Mouse (Mus musculus) forebrain, embryonic 10.5 days (tissue): ENCODE measurements around the gene Gm9837. TPM values are rescaled to one million over a fixed set of nuclear protein-coding genes. Genes with fewer than 3 reads are reported as not detected.

Experiments used
- DNase-seq: peaks from one replicate; pipeline ENCODE4 v3.0.0-alpha.2; 2017; ENCODE audit warnings: low spot score; ENCODE audit errors: extremely low spot score
- H3K27ac ChIP-seq: fragments of 300-500 bp; sonication (generic); 2 replicates; pipeline ENCODE4 v1.5.1; 2016; ENCODE audit warnings: mild to moderate bottlenecking
- H3K27me3 ChIP-seq: fragments of 300-500 bp; sonication (generic); 2 replicates; pipeline ENCODE4 v1.6.1; 2016; ENCODE audit warnings: mild to moderate bottlenecking; ENCODE audit not compliant: poor library complexity, severe bottlenecking
- H3K36me3 ChIP-seq: fragments of 300-500 bp; sonication (generic); replicated peaks from 2 replicates; pipeline ENCODE4 v1.6.1; 2016; ENCODE audit warnings: mild to moderate bottlenecking, moderate library complexity
- H3K4me1 ChIP-seq: fragments of 300-500 bp; sonication (generic); 2 replicates; pipeline ENCODE4 v1.6.1; 2016
- H3K4me3 ChIP-seq: fragments of 300-500 bp; sonication (generic); 2 replicates; pipeline ENCODE4 v1.5.1; 2016; ENCODE audit warnings: mild to moderate bottlenecking, moderate library complexity
- H3K9me3 ChIP-seq: fragments of 300-500 bp; sonication (generic); 2 replicates; pipeline ENCODE4 v1.6.1; 2016; ENCODE audit warnings: mild to moderate bottlenecking, moderate library complexity
- WGBS: fragments of 180-500 bp; shearing (Covaris S2); methylation state at CpG from one replicate; pipeline ENCODE4 v1.1.7; 2016; 5-methylcytosine and 5-hydroxymethylcytosine counted together
- polyA plus RNA-seq: library from polyadenylated mRNA; unstranded; fragments of >200 nt; fragmentation: Nextera tagmentation; extraction: Ambion mirVana; gene quantifications from 2 replicates; pipeline ENCODE4 v1.2.1, GENCODE M21; 2016

Gm9837 gene
- polyA plus RNA-seq, 1 experiment from 2014 or later, result not detected

- WGBS, result 25% methylated on average over 5 of the region's 5 CpGs
- peaks cover 8% of the 10 kb centered on the region; the same call in 1 of the 2 replicates for H3K9me3 ChIP-seq
- no peak overlapping the region for H3K27ac ChIP-seq
- no peak for DNase-seq
- H3K36me3 ChIP-seq, result no peaks in the 10 kb centered on the region
- H3K4me3 ChIP-seq, result no peak overlapping the region
- peaks cover 100% of the 10 kb centered on the region for H3K27me3 ChIP-seq
- peaks cover 38% of the 10 kb centered on the region for H3K4me1 ChIP-seq
These were observed 8.6 kb downstream of the Gm9837 start for GRCm38 (mm10) chr11:53461727-53462126.

GRCm38 (mm10) chr11:53460192-53460591 lies 10.1 kb downstream of the Gm9837 start:
- DNase-seq, result no peak
- Histone ChIP-seq H3K27me3 (peaks cover 100% of the 10 kb centered on the region), H3K4me3 (no peak overlapping the region), H3K27ac (no peak overlapping the region), H3K4me1 (peaks cover 35% of the 10 kb centered on the region), H3K9me3 (peaks cover 8% of the 10 kb centered on the region; the same call in 1 of the 2 replicates), H3K36me3 (no peaks in the 10 kb centered on the region)
- 84% methylated on average over 3 of the region's 3 CpGs for WGBS

- 60% methylated on average over 3 of the region's 3 CpGs for WGBS
These were observed 11.3 kb downstream of the Gm9837 start for GRCm38 (mm10) chr11:53458996-53459395.

GRCm38 (mm10) chr11:53457372-53457954 lies 12.8 kb downstream of the Gm9837 start:
- peak overlapping the region; percentile 75 for H3K27ac ChIP-seq
- no peaks in the 10 kb centered on the region for H3K36me3 ChIP-seq
- H3K4me1 ChIP-seq, result peaks cover 23% of the 10 kb centered on the region
- no peak for DNase-seq
- peaks cover 78% of the 10 kb centered on the region for H3K27me3 ChIP-seq
- peak overlapping the region; percentile 60 for H3K4me3 ChIP-seq
- WGBS, result 5% methylated on average over 29 of the region's 29 CpGs
- H3K9me3 ChIP-seq, result no peaks in the 10 kb centered on the region

More at GRCm38 (mm10) chr11:53458996-53459395, 11.3 kb downstream of the Gm9837 start:
- Histone ChIP-seq H3K36me3 (no peaks in the 10 kb centered on the region), H3K27ac (no peak overlapping the region), H3K4me1 (peaks cover 33% of the 10 kb centered on the region), H3K4me3 (no peak overlapping the region), H3K9me3 (no peaks in the 10 kb centered on the region), H3K27me3 (peaks cover 93% of the 10 kb centered on the region)
- DNase-seq, result no peak

- WGBS, result 4% methylated on average over 42 of the region's 42 CpGs
- Histone ChIP-seq H3K27ac (peak within 1 kb of the TSS; percentile 75), H3K36me3 (no peaks in the 10 kb centered on the region), H3K4me1 (peaks cover 18% of the 10 kb centered on the region), H3K27me3 (peaks cover 70% of the 10 kb centered on the region), H3K9me3 (no peaks in the 10 kb centered on the region), H3K4me3 (peak within 1 kb of the TSS; percentile 60)
- DNase-seq, result peak; percentile 55
These were observed 13.6 kb downstream of the Gm9837 start, which contains the start of the genes Gm10447 and Shroom1 for GRCm38 (mm10) chr11:53456474-53457371. Gm10447 (minus strand) TSS chr11:53457110. Shroom1 (plus strand) TSS chr11:53457205.

GRCm38 (mm10) chr11:53453031-53453430 lies 17.2 kb downstream of the Gm9837 start:
- H3K4me1 ChIP-seq, result peaks cover 14% of the 10 kb centered on the region
- H3K36me3 ChIP-seq, result no peaks in the 10 kb centered on the region
- no peak overlapping the region for H3K27ac ChIP-seq
- no peak for DNase-seq
- WGBS, result 87% methylated on average over 5 of the region's 5 CpGs
- no peak overlapping the region for H3K4me3 ChIP-seq
- peaks cover 33% of the 10 kb centered on the region for H3K27me3 ChIP-seq
- no peaks in the 10 kb centered on the region for H3K9me3 ChIP-seq

GRCm38 (mm10) chr11:53452396-53452795 lies 17.9 kb downstream of the Gm9837 start:
- Histone ChIP-seq H3K4me1 (peaks cover 11% of the 10 kb centered on the region), H3K36me3 (no peaks in the 10 kb centered on the region)
- WGBS, result 95% methylated on average over 9 of the region's 9 CpGs

GRCm38 (mm10) chr11:53451361-53451760 lies 18.9 kb downstream of the Gm9837 start:
- peaks cover 17% of the 10 kb centered on the region for H3K27me3 ChIP-seq
- WGBS, result 78% methylated on average over 2 of the region's 2 CpGs
- DNase-seq, result no peak
- no peak overlapping the region for H3K27ac ChIP-seq
- H3K4me1 ChIP-seq, result peaks cover 1% of the 10 kb centered on the region; the same call in 1 of the 2 replicates
- H3K9me3 ChIP-seq, result no peaks in the 10 kb centered on the region
- H3K4me3 ChIP-seq, result no peak overlapping the region
- no peaks in the 10 kb centered on the region for H3K36me3 ChIP-seq

More at GRCm38 (mm10) chr11:53452396-53452795, 17.9 kb downstream of the Gm9837 start:
- no peak for DNase-seq
- H3K4me3 ChIP-seq, result no peak overlapping the region
- no peak overlapping the region for H3K27ac ChIP-seq
- H3K9me3 ChIP-seq, result no peaks in the 10 kb centered on the region
- H3K27me3 ChIP-seq, result peaks cover 27% of the 10 kb centered on the region

- Histone ChIP-seq H3K4me3 (no peak overlapping the region), H3K4me1 (no peaks in the 10 kb centered on the region), H3K9me3 (no peaks in the 10 kb centered on the region), H3K27ac (no peak overlapping the region), H3K27me3 (peaks cover 5% of the 10 kb centered on the region), H3K36me3 (no peaks in the 10 kb centered on the region)
- no peak for DNase-seq
- 65% methylated on average over 15 of the region's 15 CpGs for WGBS
These were observed 20.1 kb downstream of the Gm9837 start for GRCm38 (mm10) chr11:53450070-53450705.

- WGBS, result 84% methylated on average over 1 of the region's 1 CpGs
- Histone ChIP-seq H3K9me3 (no peaks in the 10 kb centered on the region), H3K4me3 (no peak overlapping the region), H3K36me3 (no peaks in the 10 kb centered on the region), H3K4me1 (no peaks in the 10 kb centered on the region), H3K27ac (no peak overlapping the region), H3K27me3 (no peaks in the 10 kb centered on the region)
- no peak for DNase-seq
These were observed 21.8 kb downstream of the Gm9837 start for GRCm38 (mm10) chr11:53448529-53448928.

GRCm38 (mm10) chr11:53447996-53448395 lies 22.3 kb downstream of the Gm9837 start:
- no peak overlapping the region for H3K27ac ChIP-seq
- 89% methylated on average over 8 of the region's 8 CpGs for WGBS
- no peaks in the 10 kb centered on the region for H3K9me3 ChIP-seq
- H3K27me3 ChIP-seq, result no peaks in the 10 kb centered on the region
- no peak overlapping the region for H3K4me3 ChIP-seq
- no peak for DNase-seq
- no peaks in the 10 kb centered on the region for H3K4me1 ChIP-seq
- no peaks in the 10 kb centered on the region for H3K36me3 ChIP-seq

GRCm38 (mm10) chr11:53446183-53446582 lies 24.1 kb downstream of the Gm9837 start:
- WGBS, result 88% methylated on average over 13 of the region's 13 CpGs
- H3K4me1 ChIP-seq, result no peaks in the 10 kb centered on the region
- H3K27me3 ChIP-seq, result no peaks in the 10 kb centered on the region
- no peaks in the 10 kb centered on the region for H3K36me3 ChIP-seq
- H3K27ac ChIP-seq, result no peak overlapping the region
- DNase-seq, result no peak
- no peak overlapping the region for H3K4me3 ChIP-seq
- H3K9me3 ChIP-seq, result no peaks in the 10 kb centered on the region
